Mouse (Mus musculus) limb, embryonic 11.5 days (tissue): ENCODE data around the gene Spaca4. TPM values are rescaled to one million over a fixed set of nuclear protein-coding genes. Genes with fewer than 3 reads are reported as not detected.

Source experiments
- polyA plus RNA-seq: library from polyadenylated mRNA; unstranded; fragments of >200 nt; fragmentation: Nextera tagmentation; extraction: Ambion mirVana; gene quantifications from 2 replicates; pipeline ENCODE4 v1.2.1, GENCODE M21; 2014

The Spaca4 gene
- polyA plus RNA-seq, 1 experiment from 2014 or later: not detected

Other genes starting within 250 kb of the Spaca4 start
- gene Tulp2, start 243.9 kb downstream of the Spaca4 start, polyA plus RNA-seq: 1.1 and 1.5 TPM in 2 replicates
- not detected in 2 replicates for gene Gm45808, start 239.0 kb downstream of the Spaca4 start, polyA plus RNA-seq
- 3.3 and 4.3 TPM in 2 replicates for gene Dhdh, start 237.0 kb downstream of the Spaca4 start, polyA plus RNA-seq
- gene Nucb1, start 215.4 kb downstream of the Spaca4 start, polyA plus RNA-seq: 116 and 122 TPM in 2 replicates
- 19.5 and 21.9 TPM in 2 replicates for gene Ppp1r15a, start 199.5 kb downstream of the Spaca4 start, polyA plus RNA-seq
- gene Plekha4, start 199.5 kb downstream of the Spaca4 start, polyA plus RNA-seq: 0.52 and 0.64 TPM in 2 replicates
- 0.58 and 1.0 TPM in 2 replicates for gene Hsd17b14, start 170.9 kb downstream of the Spaca4 start, polyA plus RNA-seq
- gene Bcat2, start 155.7 kb downstream of the Spaca4 start, polyA plus RNA-seq: 50.7 and 54.2 TPM in 2 replicates
- not detected in 2 replicates for gene Fgf21, start 110.3 kb downstream of the Spaca4 start, polyA plus RNA-seq
- gene Fut1, start 108.5 kb downstream of the Spaca4 start, polyA plus RNA-seq: 0.07 TPM in 1 of 2 replicates, not detected in the other
- gene Izumo1, start 104.0 kb downstream of the Spaca4 start, polyA plus RNA-seq: not detected in 2 replicates
- 5.8 and 6.4 TPM in 2 replicates for gene Rasip1, start 98.3 kb downstream of the Spaca4 start, polyA plus RNA-seq
- 2.8 and 5.1 TPM in 2 replicates for gene Mamstr, start 85.8 kb downstream of the Spaca4 start, polyA plus RNA-seq
- 0.12 and 0.28 TPM in 2 replicates for gene Fut2, start 59.4 kb downstream of the Spaca4 start, polyA plus RNA-seq
- 0.24 and 0.44 TPM in 2 replicates for gene Ntn5, start 41.8 kb downstream of the Spaca4 start, polyA plus RNA-seq
- gene Sec1, start 31.4 kb downstream of the Spaca4 start, polyA plus RNA-seq: 0.11 and 0.37 TPM in 2 replicates
- 5.1 and 5.5 TPM in 2 replicates for gene Car11, start 26.0 kb downstream of the Spaca4 start, polyA plus RNA-seq
- 4.2 and 4.9 TPM in 2 replicates for gene Dbp, start 20.7 kb downstream of the Spaca4 start, polyA plus RNA-seq
- 1,181 and 1,244 TPM in 2 replicates for gene Rpl18, start 10.4 kb downstream of the Spaca4 start, polyA plus RNA-seq
- 28.4 and 28.5 TPM in 2 replicates for gene Sphk2, start 7.8 kb downstream of the Spaca4 start, polyA plus RNA-seq
- 0.65 and 0.82 TPM in 2 replicates for gene Fam83e, start 4.6 kb downstream of the Spaca4 start, polyA plus RNA-seq
- gene Lmtk3, start 57.9 kb upstream of the Spaca4 start, polyA plus RNA-seq: 3.6 and 4.6 TPM in 2 replicates
- 0.77 and 3.2 TPM in 2 replicates for gene Sult2b1, start 58.9 kb upstream of the Spaca4 start, polyA plus RNA-seq
- gene Cyth2, start 88.8 kb upstream of the Spaca4 start, polyA plus RNA-seq: 176 TPM in 2 replicates
- 1.4 and 1.5 TPM in 2 replicates for gene Kcnj14, start 99.0 kb upstream of the Spaca4 start, polyA plus RNA-seq
- 90.6 and 94.3 TPM in 2 replicates for gene Grwd1, start 105.1 kb upstream of the Spaca4 start, polyA plus RNA-seq
- 72.7 and 97.1 TPM in 2 replicates for gene Kdelr1, start 147.0 kb upstream of the Spaca4 start, polyA plus RNA-seq
- 0.07 TPM in 1 of 2 replicates, not detected in the other for gene Grin2d, start 152.6 kb upstream of the Spaca4 start, polyA plus RNA-seq
- gene Syngr4, start 170.9 kb upstream of the Spaca4 start, polyA plus RNA-seq: 1.0 and 1.8 TPM in 2 replicates
- 3.6 and 4.3 TPM in 2 replicates for gene Tmem143, start 171.1 kb upstream of the Spaca4 start, polyA plus RNA-seq
- 30.3 and 35.9 TPM in 2 replicates for gene Emp3, start 195.6 kb upstream of the Spaca4 start, polyA plus RNA-seq
- 3.8 and 4.7 TPM in 2 replicates for gene Ccdc114, start 198.3 kb upstream of the Spaca4 start, polyA plus RNA-seq